Mouse (Mus musculus) embryonic fibroblast, embryonic 13.5 days (primary cell): ENCODE measurements around the gene Nfic. TPM values are rescaled to one million over a fixed set of nuclear protein-coding genes. Genes with fewer than 3 reads are reported as not detected.

Experiments used
- H3K27ac ChIP-seq: 2 replicates; pipeline ENCODE4 v1.5.1; 2012; ENCODE audit warnings: low read length, control low read depth, inconsistent platforms; ENCODE audit not compliant: insufficient read depth
- H3K4me1 ChIP-seq: 2 replicates; pipeline ENCODE4 v1.6.1; 2011; ENCODE audit warnings: low read length; ENCODE audit not compliant: control insufficient read depth, insufficient read depth
- H3K4me3 ChIP-seq: 2 replicates; pipeline ENCODE4 v1.5.1; 2011; ENCODE audit warnings: mild to moderate bottlenecking, control low read depth, low read length; ENCODE audit not compliant: insufficient read depth
- CTCF ChIP-seq: IDR thresholded peaks from 2 replicates; pipeline ENCODE4 v1.5.1; 2011; ENCODE audit warnings: mild to moderate bottlenecking, control low read depth, low read length, moderate library complexity, borderline replicate concordance; ENCODE audit not compliant: insufficient read depth
- POLR2A ChIP-seq: IDR thresholded peaks from 2 replicates; pipeline ENCODE4 v1.6.1; 2011; ENCODE audit warnings: low read depth, mild to moderate bottlenecking, control low read depth, low read length, moderate library complexity
- polyA plus RNA-seq: library from polyadenylated mRNA; stranded (reverse); fragments of >200 nt; gene quantifications from 2 replicates; pipeline ENCODE4 v1.2.4, GENCODE M21; 2011; ENCODE audit warnings: low read depth; ENCODE audit not compliant: missing spikeins, insufficient read length

The Nfic gene
- polyA plus RNA-seq, 1 experiment = 84.8 TPM

GRCm38 (mm10) chr10:81425236-81425850, 30.1 kb downstream of the Nfic start:
- Histone ChIP-seq H3K4me3 (peak overlapping the region; percentile 73), H3K4me1 (peaks cover 2% of the 10 kb centered on the region; the same call in 1 of the 2 replicates), H3K27ac (peak overlapping the region; percentile 90)
- TF ChIP-seq CTCF = no peak
- peak; percentile 53; the same call in 1 of the 2 replicates for TF ChIP-seq POLR2A

DNA sequence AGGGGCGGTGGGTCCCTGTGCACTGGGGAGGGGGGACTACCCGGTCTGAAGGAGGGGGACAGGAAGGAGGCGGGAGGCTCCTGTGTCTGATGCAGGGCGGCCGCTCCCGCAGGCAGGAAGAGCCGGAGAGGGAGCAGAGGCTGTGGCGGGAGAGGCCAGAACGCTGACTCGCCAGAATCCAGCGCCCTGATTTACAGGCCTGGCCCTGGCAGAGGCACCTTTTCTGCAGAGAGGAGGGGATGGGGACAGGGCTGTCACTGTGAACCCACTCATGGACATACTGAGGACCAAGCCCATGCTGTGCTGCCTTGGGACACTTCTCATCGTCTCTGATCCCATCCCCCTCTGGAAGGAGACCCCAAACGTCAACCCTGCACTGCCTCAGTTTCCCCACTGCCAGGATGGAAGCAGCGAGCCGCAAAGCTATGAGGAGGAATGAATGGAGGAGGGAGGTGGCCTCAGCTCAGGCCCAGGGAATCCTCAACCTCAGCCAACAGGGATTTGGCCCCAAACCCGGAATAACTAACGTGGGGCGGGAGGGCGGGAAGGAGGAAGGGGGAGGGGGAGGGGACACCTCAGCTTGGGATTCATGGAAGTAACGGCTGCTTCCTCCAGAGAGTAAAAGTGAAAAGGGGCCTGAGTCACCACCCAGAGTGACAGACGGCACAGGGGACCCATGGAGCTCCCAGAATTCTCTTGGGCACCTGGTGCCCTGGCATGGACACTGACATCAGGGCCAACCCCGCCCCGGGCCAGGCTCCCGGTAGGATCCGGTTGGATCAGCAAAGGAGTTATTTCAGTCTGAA, 31.0 kb downstream of the Nfic start:
- Histone ChIP-seq H3K4me3 (peak overlapping the region; percentile 73), H3K27ac (peak overlapping the region; percentile 90), H3K4me1 (peaks cover 2% of the 10 kb centered on the region; the same call in 1 of the 2 replicates)
- no peak for TF ChIP-seq CTCF
- TF ChIP-seq POLR2A = peak; percentile 23

DNA sequence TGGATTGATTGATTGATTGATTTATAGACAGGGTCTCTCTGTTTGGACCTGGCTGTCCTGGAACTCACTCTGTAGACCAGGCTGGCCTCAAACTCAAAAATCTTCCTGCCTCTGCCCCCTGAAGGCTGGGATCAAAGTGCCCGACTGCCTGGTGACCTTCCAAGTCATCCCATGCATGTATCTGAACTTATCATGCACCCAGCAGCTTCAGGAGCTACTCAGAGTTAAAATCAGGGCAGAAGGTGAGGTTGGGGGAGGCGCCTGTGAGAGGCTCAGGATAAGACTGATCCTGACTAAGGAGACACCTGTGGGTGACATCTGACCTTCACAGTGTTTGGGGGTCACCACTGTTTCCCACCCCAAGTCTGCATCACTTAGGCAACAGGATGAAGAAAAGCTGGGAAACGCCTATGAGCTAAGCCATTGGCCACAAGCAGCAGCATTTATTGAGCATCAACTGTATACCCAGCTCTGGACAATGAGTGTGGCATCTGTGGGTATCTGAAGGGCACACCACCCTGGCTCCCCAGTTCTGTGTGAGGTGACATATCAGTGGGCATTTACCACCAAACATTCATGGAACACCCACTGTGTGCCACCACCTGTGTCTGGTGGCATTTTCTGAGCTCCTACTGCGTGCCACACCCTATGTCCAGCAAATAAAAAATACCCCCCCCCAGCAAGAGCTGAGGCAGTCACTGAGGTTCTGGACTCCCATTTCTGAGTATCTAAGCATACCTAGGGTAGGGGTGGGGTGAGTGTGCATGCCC, 31.8 kb downstream of the Nfic start:
- Histone ChIP-seq H3K4me3 (peak overlapping the region; percentile 14), H3K4me1 (peaks cover 5% of the 10 kb centered on the region; the same call in 1 of the 2 replicates), H3K27ac (no peak overlapping the region)
- no peak for TF ChIP-seq CTCF
- no peak for TF ChIP-seq POLR2A

- Histone ChIP-seq H3K4me1 (peaks cover 5% of the 10 kb centered on the region), H3K27ac (no peak overlapping the region), H3K4me3 (no peak overlapping the region)
- TF ChIP-seq CTCF (no peak), POLR2A (no peak)
Observed at GRCm38 (mm10) chr10:81422661-81423217, 32.7 kb downstream of the Nfic start.

GRCm38 (mm10) chr10:81422191-81422590, 33.2 kb downstream of the Nfic start:
- Histone ChIP-seq H3K4me3 (no peak overlapping the region), H3K4me1 (peaks cover 4% of the 10 kb centered on the region), H3K27ac (no peak overlapping the region)
- no peak for TF ChIP-seq CTCF
- no peak for TF ChIP-seq POLR2A

DNA sequence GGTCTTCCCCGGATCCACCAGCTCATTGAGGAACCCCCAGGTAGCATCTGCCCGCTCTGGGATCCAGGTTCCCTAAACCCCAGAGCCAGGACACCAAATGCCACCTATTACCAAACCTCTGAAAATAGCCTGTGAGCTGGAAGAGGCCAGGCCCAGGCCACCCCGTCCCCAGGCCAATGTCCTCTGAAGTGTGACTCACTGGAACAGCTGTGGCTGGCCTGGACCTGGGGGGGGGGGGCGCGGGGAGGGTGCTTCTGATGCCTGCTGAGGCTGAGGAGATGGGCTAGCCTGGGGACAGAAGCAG, 33.7 kb downstream of the Nfic start:
- H3K4me3 ChIP-seq = no peak overlapping the region
- H3K4me1 ChIP-seq = peaks cover 3% of the 10 kb centered on the region
- H3K27ac ChIP-seq = no peak overlapping the region
- TF ChIP-seq CTCF = no peak
- TF ChIP-seq POLR2A = no peak

- H3K4me1 ChIP-seq = peaks cover 3% of the 10 kb centered on the region
- H3K4me3 ChIP-seq = no peak overlapping the region
- H3K27ac ChIP-seq = no peak overlapping the region
- TF ChIP-seq CTCF (no peak), POLR2A (no peak)
Observed at GRCm38 (mm10) chr10:81421041-81421796, 34.2 kb downstream of the Nfic start.

DNA sequence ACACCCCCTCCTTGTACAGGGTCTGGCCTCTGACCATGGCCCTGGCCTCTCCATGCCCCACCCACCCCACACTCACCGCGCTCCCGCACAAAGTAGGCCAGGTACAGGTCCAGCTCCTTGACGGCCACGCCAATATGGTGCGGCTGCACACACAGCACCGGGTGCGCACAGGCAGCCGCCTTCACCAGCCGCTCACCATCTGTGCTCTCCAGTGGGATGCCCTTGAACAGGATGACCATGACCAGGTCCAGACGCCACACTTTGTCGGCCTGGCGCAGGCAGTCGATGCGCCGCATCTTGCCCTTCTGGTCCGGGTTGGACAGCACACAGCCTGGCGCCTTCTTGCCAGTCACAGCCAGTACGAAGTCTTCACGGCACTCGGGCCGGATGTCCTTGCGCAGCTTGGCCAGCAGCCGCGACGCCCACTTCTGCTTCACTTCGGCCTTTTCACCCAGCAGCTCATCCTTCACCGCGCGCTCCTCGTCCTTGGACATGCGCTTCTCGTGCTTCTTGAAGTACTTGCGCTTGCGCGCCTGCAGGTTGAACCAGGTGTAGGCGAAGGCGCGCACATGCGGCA, 35.2 kb downstream of the Nfic start:
- no peak overlapping the region for H3K27ac ChIP-seq
- H3K4me3 ChIP-seq = no peak overlapping the region
- H3K4me1 ChIP-seq = peaks cover 3% of the 10 kb centered on the region
- TF ChIP-seq CTCF (no peak), POLR2A (no peak)
